Mouse (Mus musculus) B cell, adult 67 days (primary cell): ENCODE measurements around the gene Crxos. TPM values are rescaled to one million over a fixed set of nuclear protein-coding genes. Genes with fewer than 3 reads are reported as not detected.

ENCODE experiments used
- total RNA-seq, 2 experiments: library from RNA; stranded (reverse); gene quantifications; 4 replicates each; pipeline ENCODE4 v1.2.4; 2023

Gene Crxos
- total RNA-seq, result not detected

DNA sequence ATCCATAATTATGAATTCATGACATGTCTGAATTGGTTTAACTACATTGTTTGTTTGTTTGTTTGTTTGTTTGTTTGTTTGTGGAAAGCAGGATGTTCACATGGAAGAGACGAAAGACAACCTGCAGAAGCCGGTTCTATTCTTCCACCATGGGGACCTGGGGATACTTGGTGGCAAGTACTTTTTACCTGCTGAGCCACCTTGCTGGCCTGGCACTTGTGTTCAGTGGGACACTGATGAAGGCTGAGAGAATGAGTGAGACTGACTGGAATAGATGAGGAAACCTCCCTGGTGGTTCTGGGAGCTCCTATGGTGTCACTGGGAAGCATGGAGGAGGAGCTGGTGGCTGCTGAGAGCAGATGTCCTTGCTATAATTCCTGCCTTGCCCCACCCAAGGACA is at the start of gene Crxos:
Gene Crxos, plus strand, starts transcription at position 301 of the 400 bp plus-strand sequence.

GRCm38 (mm10) chr7:15839578-15839977 is 42.8 kb upstream of the Crxos start, which contains the start of gene Obox6:
Obox6 (minus strand) TSS chr7:15839678.

GRCm38 (mm10) chr7:15879756-15880155 is 2.7 kb upstream of the Crxos start, which contains the start of gene Crx:
Crx (minus strand) TSS chr7:15879968.

GRCm38 (mm10) chr7:15922220-15922773 is 39.9 kb downstream of the Crxos start, which contains the start of gene Selenow:
Selenow (minus strand) TSS chr7:15922402.

GRCm38 (mm10) chr7:15945721-15946536 is 63.5 kb downstream of the Crxos start, which contains the start of gene Nop53:
Nop53 (minus strand) TSS chr7:15946074.

Other genes with a start within 250 kb of the Crxos start
- not detected for gene Obox3, start 242.7 kb upstream of the Crxos start, total RNA-seq
- not detected for gene Obox5, start 132.5 kb upstream of the Crxos start, total RNA-seq
- gene Obox6, start 42.9 kb upstream of the Crxos start, total RNA-seq, result not detected
- gene Crx, start 2.6 kb upstream of the Crxos start, total RNA-seq, result not detected
- 100 to 1,000 TPM; 140 to 155 TPM for gene Selenow, start 39.8 kb downstream of the Crxos start, total RNA-seq
- 100 to 1,000 TPM; 437 to 465 TPM for gene Nop53, start 63.5 kb downstream of the Crxos start, total RNA-seq
- gene Ehd2, start 85.0 kb downstream of the Crxos start, total RNA-seq, result 1 to 10 TPM; 7.5 to 8.2 TPM
- 10 to 100 TPM; 75.2 to 82.1 TPM for gene Bicra, start 165.3 kb downstream of the Crxos start, total RNA-seq
- gene Zfp541, start 179.2 kb downstream of the Crxos start, total RNA-seq, result not detected
- 100 to 1,000 TPM; 266 to 309 TPM for gene Napa, start 215.8 kb downstream of the Crxos start, total RNA-seq
- 10 to 100 TPM; 38.4 to 39.2 TPM for gene Kptn, start 237.3 kb downstream of the Crxos start, total RNA-seq
- under 1 TPM; 0.09 to 0.18 TPM for gene Slc8a2, start 247.2 kb downstream of the Crxos start, total RNA-seq